Mouse (Mus musculus): ENCODE data around the gene Mageb2. TPM values are rescaled to one million over a fixed set of nuclear protein-coding genes. Genes with fewer than 3 reads are reported as not detected.
"Not testable (repeated sequence)": the region's sequence is repeated elsewhere in the genome, so short reads cannot be mapped to it uniquely, and the experiment has no call there.

Gene Mageb2
- not detected for total RNA-seq (2021)
- long read RNA-seq, experiment 1, result 0 reads
- long read RNA-seq, experiment 2, result 0 reads

- not testable (repeated sequence) for DNase-seq
Measured at GRCm38 (mm10) chrX:91331390-91331789, at the start of gene Mageb2. Mageb2 (plus strand) TSS chrX:91331690.

GRCm38 (mm10) chrX:91313256-91313655, 18.2 kb upstream of the Mageb2 start:
- DNase-seq, result not testable (repeated sequence)

Other genes starting within 250 kb of the Mageb2 start
- not detected for gene Gm5072, start 60.8 kb downstream of the Mageb2 start, total RNA-seq (2021)
- not detected for gene Gm8914, start 148.4 kb downstream of the Mageb2 start, total RNA-seq (2021)
- not detected for gene 1700084M14Rik, start 244.2 kb downstream of the Mageb2 start, total RNA-seq (2021)